Mouse (Mus musculus): Measurements from ENCODE around the gene Xkr7. TPM values are rescaled to one million over a fixed set of nuclear protein-coding genes. Genes with fewer than 3 reads are reported as not detected.

The Xkr7 gene
- polyA plus RNA-seq, 1 experiment from 2014 or later: not detected

GRCm38 (mm10) chr2:153016786-153017185 lies 14.9 kb upstream of the Xkr7 start:
- WGBS: 45% methylated on average over 5 of the region's 5 CpGs
- peaks cover 15% of the 10 kb centered on the region for H3K4me1 ChIP-seq
- peaks cover 37% of the 10 kb centered on the region for H3K27me3 ChIP-seq (ENCODE audit: insufficient read depth, poor library complexity, severe bottlenecking)
- no peak for DNase-seq (ENCODE audit: low spot score)
- no peak overlapping the region for H3K4me3 ChIP-seq
- no peak overlapping the region for H3K27ac ChIP-seq
- H3K9me3 ChIP-seq: no peaks in the 10 kb centered on the region
- H3K36me3 ChIP-seq: peaks cover 20% of the 10 kb centered on the region

DNA sequence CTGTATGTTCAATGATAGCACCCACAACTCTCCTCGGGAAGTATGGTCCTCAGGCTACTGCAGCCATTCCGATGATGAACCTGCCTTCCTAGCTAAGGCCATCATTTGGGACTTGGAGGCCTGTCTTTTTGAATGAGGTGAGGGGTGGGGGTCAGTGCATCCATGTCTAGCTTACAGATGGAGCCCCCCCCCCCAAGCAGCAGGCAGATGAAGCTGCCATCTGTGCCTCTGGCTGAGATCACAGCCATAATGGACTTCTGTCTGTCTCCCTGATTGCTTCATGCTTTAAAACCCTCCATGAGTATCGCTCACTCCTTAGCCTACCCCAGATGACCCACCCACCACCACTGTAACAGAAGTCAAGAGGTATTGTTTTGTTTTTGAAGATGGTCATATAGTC lies 12.3 kb upstream of the Xkr7 start:
- H3K36me3 ChIP-seq: no peaks in the 10 kb centered on the region
- no peak overlapping the region for H3K27ac ChIP-seq
- H3K9me3 ChIP-seq: no peaks in the 10 kb centered on the region
- no peak for DNase-seq (ENCODE audit: low spot score)
- 81% methylated on average over 3 of the region's 3 CpGs for WGBS
- H3K27me3 ChIP-seq (ENCODE audit: insufficient read depth, poor library complexity, severe bottlenecking): peaks cover 40% of the 10 kb centered on the region
- H3K4me1 ChIP-seq: peaks cover 7% of the 10 kb centered on the region
- H3K4me3 ChIP-seq: no peak overlapping the region

- Histone ChIP-seq H3K4me3 (no peak overlapping the region), H3K27ac (no peak overlapping the region), H3K36me3 (no peaks in the 10 kb centered on the region), H3K4me1 (no peaks in the 10 kb centered on the region), H3K27me3 (ENCODE audit: insufficient read depth, poor library complexity, severe bottlenecking) (peaks cover 43% of the 10 kb centered on the region), H3K9me3 (no peaks in the 10 kb centered on the region)
- 67% methylated on average over 3 of the region's 3 CpGs for WGBS
- DNase-seq (ENCODE audit: low spot score): no peak
Observed at GRCm38 (mm10) chr2:153021163-153021562, 10.5 kb upstream of the Xkr7 start.

DNA sequence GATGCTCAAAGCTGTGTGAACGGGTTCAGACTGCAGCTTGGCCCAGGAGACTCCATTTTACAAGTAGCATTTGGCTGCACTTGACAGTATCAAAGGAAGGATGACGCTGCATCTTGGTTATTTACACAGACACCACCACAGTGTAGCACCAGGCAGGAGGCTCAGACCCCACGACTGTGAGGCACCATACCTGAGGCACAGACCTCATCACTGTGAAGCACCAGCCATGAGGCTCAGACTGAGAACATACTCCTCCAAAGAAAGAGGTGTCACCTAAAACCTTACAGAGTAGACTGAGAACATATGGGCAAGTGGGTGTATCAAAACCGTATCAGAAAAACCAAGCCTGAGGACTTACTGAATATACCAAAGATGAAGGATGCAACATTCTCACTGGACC lies 8.8 kb upstream of the Xkr7 start:
- no peaks in the 10 kb centered on the region for H3K36me3 ChIP-seq
- no peak overlapping the region for H3K4me3 ChIP-seq
- WGBS: 52% methylated on average over 4 of the region's 4 CpGs
- no peaks in the 10 kb centered on the region for H3K9me3 ChIP-seq
- DNase-seq (ENCODE audit: low spot score): no peak
- no peaks in the 10 kb centered on the region for H3K4me1 ChIP-seq
- no peak overlapping the region for H3K27ac ChIP-seq
- peaks cover 43% of the 10 kb centered on the region for H3K27me3 ChIP-seq (ENCODE audit: insufficient read depth, poor library complexity, severe bottlenecking)

- 69% methylated on average over 7 of the region's 7 CpGs for WGBS
- peaks cover 54% of the 10 kb centered on the region for H3K27me3 ChIP-seq (ENCODE audit: insufficient read depth, poor library complexity, severe bottlenecking)
- DNase-seq (ENCODE audit: low spot score): no peak
Observed at GRCm38 (mm10) chr2:153026052-153026451, 5.6 kb upstream of the Xkr7 start.

GRCm38 (mm10) chr2:153027501-153027900 lies 4.2 kb upstream of the Xkr7 start:
- DNase-seq (ENCODE audit: low spot score): no peak
- WGBS: 59% methylated on average over 4 of the region's 4 CpGs
- Histone ChIP-seq H3K4me3 (no peak overlapping the region), H3K36me3 (no peaks in the 10 kb centered on the region), H3K27ac (no peak overlapping the region), H3K4me1 (peaks cover 12% of the 10 kb centered on the region), H3K27me3 (ENCODE audit: insufficient read depth, poor library complexity, severe bottlenecking) (peaks cover 68% of the 10 kb centered on the region), H3K9me3 (no peaks in the 10 kb centered on the region)

More at GRCm38 (mm10) chr2:153026052-153026451, 5.6 kb upstream of the Xkr7 start:
- Histone ChIP-seq H3K27ac (no peak overlapping the region), H3K4me3 (no peak overlapping the region), H3K9me3 (no peaks in the 10 kb centered on the region), H3K4me1 (no peaks in the 10 kb centered on the region), H3K36me3 (no peaks in the 10 kb centered on the region)

GRCm38 (mm10) chr2:153030422-153030821 lies 1.2 kb upstream of the Xkr7 start:
- H3K36me3 ChIP-seq: no peaks in the 10 kb centered on the region
- peaks cover 83% of the 10 kb centered on the region for H3K27me3 ChIP-seq (ENCODE audit: insufficient read depth, poor library complexity, severe bottlenecking)
- H3K4me3 ChIP-seq: no peak overlapping the region
- 29% methylated on average over 4 of the region's 4 CpGs for WGBS
- H3K9me3 ChIP-seq: no peaks in the 10 kb centered on the region
- H3K4me1 ChIP-seq: peaks cover 12% of the 10 kb centered on the region
- no peak for DNase-seq (ENCODE audit: low spot score)
- no peak overlapping the region for H3K27ac ChIP-seq

DNA sequence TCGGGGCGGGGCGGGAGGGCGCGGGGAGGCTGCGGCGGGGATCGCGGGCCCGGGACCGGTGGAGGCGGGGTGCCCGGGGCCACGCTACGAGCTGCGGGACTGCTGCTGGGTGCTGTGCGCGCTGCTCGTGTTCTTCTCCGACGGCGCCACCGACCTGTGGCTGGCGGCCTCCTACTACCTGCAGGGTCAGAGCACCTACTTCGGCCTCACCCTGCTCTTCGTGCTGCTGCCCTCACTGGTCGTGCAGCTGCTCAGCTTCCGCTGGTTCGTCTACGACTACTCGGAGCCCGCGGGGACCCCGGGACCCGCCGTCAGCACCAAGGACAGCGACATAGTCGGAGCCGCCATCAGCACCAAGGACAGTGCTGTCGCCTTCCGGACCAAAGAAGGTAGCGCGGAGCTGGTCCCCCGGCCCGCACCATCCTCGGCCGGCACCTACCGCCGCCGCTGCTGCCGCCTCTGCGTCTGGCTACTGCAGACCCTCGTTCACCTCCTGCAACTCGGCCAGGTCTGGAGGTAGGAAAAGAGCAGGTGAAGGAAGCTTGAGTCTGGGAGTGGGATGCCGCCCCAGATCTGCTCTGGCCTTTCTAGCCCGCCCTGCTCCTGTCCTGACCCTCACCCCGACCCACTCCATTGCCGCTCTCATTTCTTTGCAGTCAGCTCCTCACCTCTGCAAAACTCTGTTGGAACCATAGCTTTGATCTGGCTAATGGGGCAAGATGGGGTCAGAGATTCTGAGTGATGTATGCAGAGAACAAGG lies 611 bp downstream of the Xkr7 start:
- H3K4me3 ChIP-seq: peak overlapping the region; percentile 66
- H3K27ac ChIP-seq: no peak overlapping the region
- no peaks in the 10 kb centered on the region for H3K9me3 ChIP-seq
- peaks cover 85% of the 10 kb centered on the region for H3K27me3 ChIP-seq (ENCODE audit: insufficient read depth, poor library complexity, severe bottlenecking)
- no peaks in the 10 kb centered on the region for H3K36me3 ChIP-seq
- peaks cover 12% of the 10 kb centered on the region for H3K4me1 ChIP-seq
- WGBS: 1% methylated on average over 52 of the region's 58 CpGs
- DNase-seq (ENCODE audit: low spot score): peak; percentile 93

- H3K4me1 ChIP-seq: peaks cover 12% of the 10 kb centered on the region
- H3K27me3 ChIP-seq (ENCODE audit: insufficient read depth, poor library complexity, severe bottlenecking): peaks cover 87% of the 10 kb centered on the region
- H3K9me3 ChIP-seq: no peaks in the 10 kb centered on the region
- no peaks in the 10 kb centered on the region for H3K36me3 ChIP-seq
- no peak overlapping the region for H3K27ac ChIP-seq
- H3K4me3 ChIP-seq: no peak overlapping the region
- WGBS: 18% methylated on average over 4 of the region's 4 CpGs
- no peak for DNase-seq (ENCODE audit: low spot score)
Observed at GRCm38 (mm10) chr2:153032973-153033372, 1.3 kb downstream of the Xkr7 start.

- H3K4me3 ChIP-seq: no peak overlapping the region
- no peaks in the 10 kb centered on the region for H3K36me3 ChIP-seq
- H3K27me3 ChIP-seq (ENCODE audit: insufficient read depth, poor library complexity, severe bottlenecking): peaks cover 90% of the 10 kb centered on the region
- DNase-seq (ENCODE audit: low spot score): no peak
- H3K9me3 ChIP-seq: no peaks in the 10 kb centered on the region
- H3K27ac ChIP-seq: no peak overlapping the region
- peaks cover 12% of the 10 kb centered on the region for H3K4me1 ChIP-seq
- 59% methylated on average over 5 of the region's 5 CpGs for WGBS
Observed at GRCm38 (mm10) chr2:153033545-153034230, 2.0 kb downstream of the Xkr7 start.

- WGBS: 0% methylated on average over 2 of the region's 2 CpGs
Observed at GRCm38 (mm10) chr2:153036690-153037089, 5.0 kb downstream of the Xkr7 start.

DNA sequence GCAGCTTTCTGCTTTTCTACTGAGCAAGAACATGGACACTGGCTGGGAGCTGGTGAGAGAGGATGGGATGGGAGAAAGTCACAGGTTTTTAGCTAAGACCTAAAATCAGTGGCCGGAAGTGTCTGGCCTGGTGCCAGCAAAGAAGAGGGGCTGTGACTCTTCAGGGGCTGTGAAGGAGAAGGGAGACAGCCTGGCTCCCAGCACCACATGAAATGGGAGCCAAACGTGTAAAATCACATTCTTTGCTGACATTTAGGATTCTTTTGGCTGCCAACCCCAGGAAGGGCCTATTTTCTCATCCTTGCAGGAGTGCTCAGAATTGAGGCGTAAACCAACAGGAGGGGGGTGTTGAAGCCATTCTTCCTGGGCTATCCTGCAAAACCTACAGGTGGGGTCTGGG lies 12.2 kb downstream of the Xkr7 start:
- WGBS: 57% methylated on average over 3 of the region's 3 CpGs
- Histone ChIP-seq H3K27me3 (ENCODE audit: insufficient read depth, poor library complexity, severe bottlenecking) (peaks cover 50% of the 10 kb centered on the region), H3K9me3 (no peaks in the 10 kb centered on the region), H3K4me1 (no peaks in the 10 kb centered on the region), H3K36me3 (no peaks in the 10 kb centered on the region), H3K4me3 (no peak overlapping the region), H3K27ac (no peak overlapping the region)
- DNase-seq (ENCODE audit: low spot score): no peak

More at GRCm38 (mm10) chr2:153036690-153037089, 5.0 kb downstream of the Xkr7 start:
- Histone ChIP-seq H3K4me1 (peaks cover 8% of the 10 kb centered on the region), H3K4me3 (no peak overlapping the region), H3K9me3 (no peaks in the 10 kb centered on the region), H3K27me3 (ENCODE audit: insufficient read depth, poor library complexity, severe bottlenecking) (peaks cover 74% of the 10 kb centered on the region), H3K36me3 (no peaks in the 10 kb centered on the region), H3K27ac (no peak overlapping the region)
- no peak for DNase-seq (ENCODE audit: low spot score)

GRCm38 (mm10) chr2:153045884-153046299 lies 14.2 kb downstream of the Xkr7 start:
- DNase-seq (ENCODE audit: low spot score): no peak
- H3K9me3 ChIP-seq: no peaks in the 10 kb centered on the region
- no peaks in the 10 kb centered on the region for H3K4me1 ChIP-seq
- peaks cover 58% of the 10 kb centered on the region for H3K27me3 ChIP-seq (ENCODE audit: insufficient read depth, poor library complexity, severe bottlenecking)
- H3K4me3 ChIP-seq: no peak overlapping the region
- WGBS: 32% methylated on average over 8 of the region's 8 CpGs
- H3K27ac ChIP-seq: no peak overlapping the region
- H3K36me3 ChIP-seq: no peaks in the 10 kb centered on the region
